Mouse (Mus musculus) embryonic facial prominence, embryonic 15.5 days (tissue): ENCODE results near the gene Prss22. TPM values are rescaled to one million over a fixed set of nuclear protein-coding genes. Genes with fewer than 3 reads are reported as not detected.
A peak's percentile ranks its signal among the peaks of the same experiment; 100 is the strongest.

Experiments
- ATAC-seq: fragments of 200-750 bp; cut with Nextera tagmentation; 2 replicates; pipeline ENCODE4 v1.8.0; 2017; ENCODE audit warnings: low read depth, moderate TSS enrichment; ENCODE audit not compliant: insufficient number of reproducible peaks, low FRiP score, low TSS enrichment
- H3K27ac ChIP-seq: fragments of 300-500 bp; sonication (generic); replicated peaks from 2 replicates; pipeline ENCODE4 v1.5.1; 2015; ENCODE audit warnings: mild to moderate bottlenecking, inconsistent platforms
- H3K27me3 ChIP-seq: fragments of 300-500 bp; sonication (generic); 2 replicates; pipeline ENCODE4 v1.6.1; 2015; ENCODE audit warnings: inconsistent platforms
- H3K36me3 ChIP-seq: fragments of 300-500 bp; sonication (generic); 2 replicates; pipeline ENCODE4 v1.6.1; 2015; ENCODE audit warnings: mild to moderate bottlenecking, inconsistent platforms
- H3K4me1 ChIP-seq: fragments of 300-500 bp; sonication (generic); 2 replicates; pipeline ENCODE4 v1.6.1; 2015; ENCODE audit warnings: inconsistent platforms
- H3K4me2 ChIP-seq: fragments of 300-500 bp; sonication (generic); replicated peaks from 2 replicates; pipeline ENCODE4 v1.6.1; 2015; ENCODE audit warnings: mild to moderate bottlenecking, inconsistent platforms
- H3K4me3 ChIP-seq: fragments of 300-500 bp; sonication (generic); replicated peaks from 2 replicates; pipeline ENCODE4 v1.5.1; 2015; ENCODE audit warnings: mild to moderate bottlenecking, inconsistent platforms
- H3K9ac ChIP-seq: fragments of 300-500 bp; sonication (generic); 2 replicates; pipeline ENCODE4 v1.6.1; 2015; ENCODE audit warnings: inconsistent platforms
- H3K9me3 ChIP-seq: fragments of 300-500 bp; sonication (generic); replicated peaks from 2 replicates; pipeline ENCODE4 v1.6.1; 2016; ENCODE audit warnings: inconsistent platforms
- WGBS: fragments of 180-500 bp; shearing (Covaris S2); methylation state at CpG from one replicate; pipeline ENCODE4 v1.1.7; 2015; 5-methylcytosine and 5-hydroxymethylcytosine counted together
- polyA plus RNA-seq: library from polyadenylated mRNA; unstranded; fragments of >200 nt; fragmentation: Nextera tagmentation; extraction: Ambion mirVana; gene quantifications from 2 replicates; pipeline ENCODE4 v1.2.1, GENCODE M21; 2015

Prss22 gene
- polyA plus RNA-seq, 1 experiment from 2014 or later: 3.4 TPM

GRCm38 (mm10) chr17:24020696-24021095 lies 22.8 kb upstream of the Prss22 start:
- Histone ChIP-seq H3K9me3 (no peaks in the 10 kb centered on the region), H3K27me3 (no peaks in the 10 kb centered on the region), H3K4me3 (no peak overlapping the region), H3K36me3 (no peaks in the 10 kb centered on the region), H3K27ac (peak overlapping the region; percentile 55; the same call in 1 of the 2 replicates), H3K9ac (no peak overlapping the region), H3K4me2 (no peak overlapping the region), H3K4me1 (peaks cover 13% of the 10 kb centered on the region; the same call in 1 of the 2 replicates)
- 37% methylated on average over 6 of the region's 6 CpGs for WGBS
- peak; percentile 52; the same call in 1 of the 2 replicates for ATAC-seq

DNA sequence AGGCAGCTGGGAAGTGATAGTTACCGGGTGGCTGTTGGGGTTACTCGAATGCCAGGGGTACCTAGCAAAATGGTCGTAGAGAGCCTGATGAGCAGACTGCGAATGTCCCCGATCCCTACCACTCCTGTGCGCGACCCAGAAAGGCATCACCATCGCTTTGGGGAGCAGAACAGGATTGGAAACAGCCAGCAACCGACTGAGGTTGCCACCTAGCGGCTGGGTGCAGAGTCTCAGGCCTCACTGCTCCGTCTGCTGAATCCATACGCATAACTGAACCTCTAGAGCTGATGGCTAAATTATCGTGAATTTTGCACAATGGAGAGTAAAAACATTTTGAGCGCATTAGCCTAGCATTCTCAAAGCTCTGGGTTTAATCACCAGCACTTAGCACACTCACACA lies 17.8 kb upstream of the Prss22 start:
- no peak overlapping the region for H3K4me3 ChIP-seq
- no peak overlapping the region for H3K4me2 ChIP-seq
- H3K27ac ChIP-seq: no peak overlapping the region
- no peaks in the 10 kb centered on the region for H3K9me3 ChIP-seq
- H3K4me1 ChIP-seq: 0 out of 2 replicates have a peak, but pooled peaks cover 6% of the 10 kb centered on the region
- H3K36me3 ChIP-seq: no peaks in the 10 kb centered on the region
- H3K27me3 ChIP-seq: no peaks in the 10 kb centered on the region
- ATAC-seq: no peak
- WGBS: 35% methylated on average over 14 of the region's 14 CpGs
- no peak overlapping the region for H3K9ac ChIP-seq

DNA sequence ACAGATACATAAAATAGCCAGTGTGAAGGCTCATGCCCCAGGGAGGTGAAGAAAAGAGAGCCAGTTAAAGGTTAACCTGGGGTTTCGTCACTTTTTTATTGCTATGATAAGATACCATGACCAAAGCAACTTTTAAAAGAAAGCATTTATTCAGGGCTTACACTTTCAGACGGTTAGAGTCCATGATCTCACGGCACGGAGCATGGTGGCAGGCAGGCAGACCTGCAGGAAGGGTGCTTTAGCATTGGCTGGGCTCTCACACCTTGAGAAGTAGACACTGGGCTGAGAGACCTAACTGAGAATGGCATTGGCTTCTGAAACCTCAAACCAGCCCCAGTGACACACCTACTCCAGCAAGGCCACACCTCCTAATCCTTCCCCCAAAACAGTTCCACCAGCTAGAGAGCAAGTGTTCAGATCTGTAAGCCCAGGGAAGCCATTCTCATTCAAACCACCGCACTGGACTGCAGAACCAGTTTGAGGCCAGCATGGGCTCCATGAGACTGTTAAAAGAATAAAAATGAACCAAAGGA lies 16.6 kb upstream of the Prss22 start:
- H3K4me2 ChIP-seq: no peak overlapping the region
- no peak overlapping the region for H3K9ac ChIP-seq
- ATAC-seq: no peak
- 88% methylated on average over 5 of the region's 5 CpGs for WGBS
- H3K27ac ChIP-seq: no peak overlapping the region
- no peaks in the 10 kb centered on the region for H3K36me3 ChIP-seq
- no peaks in the 10 kb centered on the region for H3K4me1 ChIP-seq
- no peaks in the 10 kb centered on the region for H3K9me3 ChIP-seq
- H3K27me3 ChIP-seq: no peaks in the 10 kb centered on the region
- H3K4me3 ChIP-seq: no peak overlapping the region

DNA sequence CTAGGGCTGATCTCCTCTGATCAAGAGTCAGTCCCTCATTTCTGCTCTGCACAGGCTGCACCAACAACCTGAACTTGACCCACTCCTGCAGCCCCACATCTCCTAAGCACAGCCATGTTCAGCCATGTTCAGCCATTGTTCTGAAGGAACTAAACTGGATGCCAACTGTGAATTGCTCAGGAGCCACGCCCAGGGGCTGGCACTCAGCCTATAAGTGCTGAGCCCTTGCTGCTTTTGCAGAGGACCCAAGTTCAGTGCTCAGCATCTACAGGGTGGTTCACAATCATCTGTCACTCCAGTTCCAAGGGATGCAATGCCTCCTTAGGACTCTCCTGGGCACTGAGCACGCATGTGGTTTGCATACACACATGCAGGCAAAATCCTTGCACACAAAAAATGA lies 15.0 kb upstream of the Prss22 start:
- Histone ChIP-seq H3K4me2 (no peak overlapping the region), H3K27me3 (no peaks in the 10 kb centered on the region), H3K27ac (no peak overlapping the region), H3K9me3 (no peaks in the 10 kb centered on the region), H3K36me3 (no peaks in the 10 kb centered on the region), H3K4me3 (no peak overlapping the region), H3K9ac (no peak overlapping the region), H3K4me1 (no peaks in the 10 kb centered on the region)
- WGBS: 81% methylated on average over 2 of the region's 2 CpGs
- ATAC-seq: no peak

DNA sequence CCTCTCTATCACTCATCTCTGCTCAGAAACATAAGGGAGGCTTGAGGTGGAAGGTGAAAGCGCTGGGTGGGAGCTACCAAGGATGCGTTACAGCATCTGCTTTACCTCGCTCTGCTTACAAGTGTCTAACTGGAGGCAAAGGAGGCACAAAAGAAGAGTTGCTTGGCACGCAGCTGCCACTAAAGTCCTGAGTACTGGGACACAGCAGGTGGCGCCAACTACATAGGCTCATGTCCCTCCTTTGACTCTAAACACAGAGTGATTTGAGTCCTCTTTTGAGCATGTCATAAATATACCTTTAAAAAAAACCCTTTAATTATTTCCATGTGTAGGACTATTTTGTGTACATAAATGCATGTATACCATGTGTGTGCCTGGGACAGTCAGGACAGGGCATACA lies 11.7 kb upstream of the Prss22 start:
- ATAC-seq: no peak
- H3K9ac ChIP-seq: no peak overlapping the region
- no peaks in the 10 kb centered on the region for H3K36me3 ChIP-seq
- H3K4me1 ChIP-seq: no peaks in the 10 kb centered on the region
- H3K9me3 ChIP-seq: no peaks in the 10 kb centered on the region
- H3K27ac ChIP-seq: no peak overlapping the region
- WGBS: 55% methylated on average over 5 of the region's 5 CpGs
- H3K4me3 ChIP-seq: no peak overlapping the region
- H3K27me3 ChIP-seq: no peaks in the 10 kb centered on the region
- no peak overlapping the region for H3K4me2 ChIP-seq

GRCm38 (mm10) chr17:24008105-24008504 lies 10.2 kb upstream of the Prss22 start:
- no peaks in the 10 kb centered on the region for H3K4me1 ChIP-seq
- no peak overlapping the region for H3K27ac ChIP-seq
- ATAC-seq: no peak
- no peaks in the 10 kb centered on the region for H3K36me3 ChIP-seq
- no peaks in the 10 kb centered on the region for H3K27me3 ChIP-seq
- no peak overlapping the region for H3K4me2 ChIP-seq
- WGBS: 70% methylated on average over 4 of the region's 4 CpGs
- H3K4me3 ChIP-seq: no peak overlapping the region
- no peak overlapping the region for H3K9ac ChIP-seq
- H3K9me3 ChIP-seq: no peaks in the 10 kb centered on the region

DNA sequence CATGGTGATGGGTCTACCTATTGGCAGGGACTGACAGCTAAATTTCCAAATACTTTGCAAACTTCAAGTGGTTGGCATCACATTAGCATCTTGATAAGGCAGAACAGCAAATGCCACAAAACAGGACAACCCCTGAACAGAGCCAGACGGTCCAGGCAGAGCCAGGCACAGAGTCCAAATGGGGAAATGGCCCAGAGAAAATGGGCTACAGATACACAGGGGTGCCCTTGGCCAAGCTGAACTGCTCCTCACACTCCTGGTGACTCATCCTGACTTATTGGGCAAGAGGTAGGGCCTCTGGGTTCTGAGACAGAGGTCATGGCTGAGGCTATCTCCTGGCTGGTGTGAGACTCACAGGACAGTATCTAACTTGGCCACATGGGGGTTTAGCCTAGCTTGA lies 9.5 kb upstream of the Prss22 start:
- no peak overlapping the region for H3K4me3 ChIP-seq
- no peaks in the 10 kb centered on the region for H3K9me3 ChIP-seq
- 64% methylated on average over 1 of the region's 1 CpGs for WGBS
- no peak; the same call in 1 of the 2 replicates for ATAC-seq
- H3K4me2 ChIP-seq: no peak overlapping the region
- no peak overlapping the region for H3K27ac ChIP-seq
- H3K36me3 ChIP-seq: no peaks in the 10 kb centered on the region
- H3K27me3 ChIP-seq: no peaks in the 10 kb centered on the region
- H3K4me1 ChIP-seq: no peaks in the 10 kb centered on the region
- H3K9ac ChIP-seq: no peak overlapping the region

DNA sequence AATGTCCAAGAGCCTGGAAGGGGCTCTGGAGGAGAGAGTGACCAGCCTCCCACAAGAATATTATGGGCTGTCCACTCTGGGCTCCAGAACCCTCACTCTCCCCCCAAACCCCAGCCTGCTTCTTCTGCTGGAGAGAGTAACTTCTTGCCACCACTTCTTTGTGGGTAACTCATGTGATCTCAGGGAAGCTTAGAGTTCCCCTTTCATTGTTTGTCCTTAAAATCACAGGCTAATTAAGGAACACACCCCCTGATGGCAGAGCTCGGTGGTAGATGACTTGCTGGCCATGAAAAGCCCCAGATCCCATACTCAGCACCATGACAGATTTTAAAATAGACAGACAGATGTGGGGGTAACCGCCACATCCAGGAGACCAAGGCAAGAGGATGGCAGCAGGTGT lies 9.0 kb upstream of the Prss22 start:
- H3K27ac ChIP-seq: no peak overlapping the region
- no peak overlapping the region for H3K4me3 ChIP-seq
- no peak overlapping the region for H3K4me2 ChIP-seq
- H3K9ac ChIP-seq: no peak overlapping the region
- H3K4me1 ChIP-seq: no peaks in the 10 kb centered on the region
- no peaks in the 10 kb centered on the region for H3K9me3 ChIP-seq
- 36% methylated on average over 2 of the region's 2 CpGs for WGBS
- ATAC-seq: no peak
- no peaks in the 10 kb centered on the region for H3K36me3 ChIP-seq
- no peaks in the 10 kb centered on the region for H3K27me3 ChIP-seq

DNA sequence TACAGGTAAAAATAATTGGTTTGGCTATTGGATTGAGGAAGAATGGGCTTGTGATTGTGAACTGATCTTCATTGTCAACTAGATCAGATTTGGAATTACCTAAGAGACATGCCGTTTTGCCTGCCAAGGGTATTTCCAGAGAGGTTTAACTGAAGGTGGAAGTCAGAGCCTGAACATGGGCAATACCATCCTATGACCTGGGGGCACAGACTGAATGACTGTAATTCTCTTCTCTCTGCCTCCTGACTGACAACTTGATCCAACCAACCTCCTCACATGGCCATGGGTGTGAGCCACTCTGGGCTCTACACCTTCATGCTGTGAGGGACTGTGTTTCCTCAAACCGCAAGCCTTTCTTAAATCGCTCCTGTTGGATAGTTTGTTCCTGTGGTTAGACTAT lies 7.1 kb upstream of the Prss22 start:
- H3K27me3 ChIP-seq: no peaks in the 10 kb centered on the region
- no peak for ATAC-seq
- no peak overlapping the region for H3K4me2 ChIP-seq
- no peaks in the 10 kb centered on the region for H3K36me3 ChIP-seq
- H3K9ac ChIP-seq: no peak overlapping the region
- H3K4me3 ChIP-seq: no peak overlapping the region
- no peak overlapping the region for H3K27ac ChIP-seq
- 86% methylated on average over 3 of the region's 3 CpGs for whole genome bisulfite sequencing
- H3K4me1 ChIP-seq: no peaks in the 10 kb centered on the region
- H3K9me3 ChIP-seq: no peaks in the 10 kb centered on the region

DNA sequence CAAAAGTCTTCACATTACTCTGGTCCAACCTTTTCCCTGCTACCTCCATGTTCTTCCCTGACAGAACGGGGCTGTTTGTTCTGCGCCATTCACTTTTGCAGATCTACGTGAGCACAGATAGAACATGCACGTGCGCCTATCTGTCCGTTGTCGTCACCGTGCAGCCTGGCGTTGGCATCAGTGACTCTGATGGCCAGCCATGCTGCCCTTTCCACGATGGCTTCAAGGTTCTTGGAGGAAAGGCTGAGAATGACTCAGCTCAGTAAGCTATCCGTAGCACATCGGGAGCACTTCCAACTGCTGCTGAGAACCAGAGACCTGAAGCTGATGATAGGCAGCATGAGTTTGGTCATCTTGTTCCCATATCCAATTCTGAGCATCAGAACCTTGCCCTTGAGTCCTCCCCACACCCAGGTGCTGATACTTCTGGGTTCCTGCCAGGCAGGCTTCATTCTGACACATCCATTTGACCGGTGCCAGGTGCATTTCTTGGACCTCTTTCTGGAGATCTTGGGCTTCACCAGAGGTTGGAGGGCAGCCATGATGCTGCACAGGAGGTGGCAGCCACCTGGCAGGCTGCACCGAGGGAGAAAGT lies 6.3 kb upstream of the Prss22 start:
- Histone ChIP-seq H3K4me2 (no peak overlapping the region), H3K4me3 (no peak overlapping the region), H3K4me1 (no peaks in the 10 kb centered on the region), H3K27ac (no peak overlapping the region), H3K9ac (no peak overlapping the region), H3K9me3 (no peaks in the 10 kb centered on the region), H3K36me3 (no peaks in the 10 kb centered on the region), H3K27me3 (no peaks in the 10 kb centered on the region)
- 91% methylated on average over 14 of the region's 14 CpGs for WGBS
- no peak for ATAC-seq

- H3K4me2 ChIP-seq: no peak overlapping the region
- no peak overlapping the region for H3K4me3 ChIP-seq
- no peaks in the 10 kb centered on the region for H3K27me3 ChIP-seq
- 59% methylated on average over 5 of the region's 5 CpGs for WGBS
- no peaks in the 10 kb centered on the region for H3K9me3 ChIP-seq
- no peak overlapping the region for H3K27ac ChIP-seq
- no peak for ATAC-seq
- no peaks in the 10 kb centered on the region for H3K36me3 ChIP-seq
- H3K9ac ChIP-seq: no peak overlapping the region
- peaks cover 7% of the 10 kb centered on the region; the same call in 1 of the 2 replicates for H3K4me1 ChIP-seq
Observed at GRCm38 (mm10) chr17:24000404-24000803, 2.5 kb upstream of the Prss22 start.

GRCm38 (mm10) chr17:23998383-23998782 lies 483 bp upstream of the Prss22 start:
- Histone ChIP-seq H3K36me3 (no peaks in the 10 kb centered on the region), H3K27ac (no peak overlapping the region), H3K4me1 (peaks cover 12% of the 10 kb centered on the region), H3K9me3 (no peaks in the 10 kb centered on the region), H3K4me2 (no peak overlapping the region), H3K4me3 (no peak overlapping the region), H3K27me3 (no peaks in the 10 kb centered on the region), H3K9ac (no peak overlapping the region)
- ATAC-seq: no peak
- WGBS: 63% methylated on average over 6 of the region's 6 CpGs
